Mouse (Mus musculus): ENCODE data around the gene Dip2c. TPM values are rescaled to one million over a fixed set of nuclear protein-coding genes. Genes with fewer than 3 reads are reported as not detected.

Dip2c gene
- polyA plus RNA-seq, 1 experiment = 9.3 TPM

GRCm38 (mm10) chr13:9504118-9504856 lies 228.0 kb downstream of the Dip2c start:
- DNase-seq (ENCODE audit: low read depth) = no peak

GRCm38 (mm10) chr13:9538556-9538955 lies 262.2 kb downstream of the Dip2c start:
- no peak for DNase-seq (ENCODE audit: low read depth)

- no peak for DNase-seq (ENCODE audit: low read depth)
Measured at GRCm38 (mm10) chr13:9547698-9548344, 271.5 kb downstream of the Dip2c start.

- DNase-seq (ENCODE audit: low read depth) = no peak
Measured at GRCm38 (mm10) chr13:9562099-9562498, 285.8 kb downstream of the Dip2c start.

- no peak for DNase-seq (ENCODE audit: low read depth)
Measured at GRCm38 (mm10) chr13:9562921-9563320, 286.6 kb downstream of the Dip2c start.

GRCm38 (mm10) chr13:9568852-9569251 lies 292.5 kb downstream of the Dip2c start:
- no peak for DNase-seq (ENCODE audit: low read depth)

- no peak for DNase-seq (ENCODE audit: low read depth)
Measured at GRCm38 (mm10) chr13:9576686-9577085, 300.4 kb downstream of the Dip2c start.

GRCm38 (mm10) chr13:9578456-9578855 lies 302.1 kb downstream of the Dip2c start:
- peak; percentile 52 for DNase-seq (ENCODE audit: low read depth)

GRCm38 (mm10) chr13:9581821-9582220 lies 305.5 kb downstream of the Dip2c start:
- no peak for DNase-seq (ENCODE audit: low read depth)

GRCm38 (mm10) chr13:9583579-9583978 lies 307.3 kb downstream of the Dip2c start:
- DNase-seq (ENCODE audit: low read depth) = no peak

GRCm38 (mm10) chr13:9599334-9600096 lies 323.2 kb downstream of the Dip2c start:
- DNase-seq (ENCODE audit: low read depth) = no peak

- no peak for DNase-seq (ENCODE audit: low read depth)
Measured at GRCm38 (mm10) chr13:9601350-9601749, 325.0 kb downstream of the Dip2c start.

GRCm38 (mm10) chr13:9611229-9611628 lies 334.9 kb downstream of the Dip2c start:
- DNase-seq (ENCODE audit: low read depth) = no peak

GRCm38 (mm10) chr13:9632684-9633083 lies 356.4 kb downstream of the Dip2c start:
- no peak for DNase-seq (ENCODE audit: low read depth)

GRCm38 (mm10) chr13:9635951-9636350 lies 359.6 kb downstream of the Dip2c start:
- no peak for DNase-seq (ENCODE audit: low read depth)

- no peak for DNase-seq (ENCODE audit: low read depth)
Measured at GRCm38 (mm10) chr13:9636505-9636904, 360.2 kb downstream of the Dip2c start.

GRCm38 (mm10) chr13:9637949-9638348 lies 361.6 kb downstream of the Dip2c start:
- DNase-seq (ENCODE audit: low read depth) = no peak

- no peak for DNase-seq (ENCODE audit: low read depth)
Measured at GRCm38 (mm10) chr13:9648716-9649115, 372.4 kb downstream of the Dip2c start.

- no peak for DNase-seq (ENCODE audit: low read depth)
Measured at GRCm38 (mm10) chr13:9649894-9650293, 373.6 kb downstream of the Dip2c start.

- no peak for DNase-seq (ENCODE audit: low read depth)
Measured at GRCm38 (mm10) chr13:9650580-9650979, 374.3 kb downstream of the Dip2c start.

- no peak for DNase-seq (ENCODE audit: low read depth)
Measured at GRCm38 (mm10) chr13:9653018-9653417, 376.7 kb downstream of the Dip2c start.

- no peak for DNase-seq (ENCODE audit: low read depth)
Measured at GRCm38 (mm10) chr13:9656613-9657012, 380.3 kb downstream of the Dip2c start.

GRCm38 (mm10) chr13:9660711-9661110 lies 384.4 kb downstream of the Dip2c start:
- no peak for DNase-seq (ENCODE audit: low read depth)

Measured in gonadal fat pad, adult 2 months (tissue).